Mouse (Mus musculus) B cell, adult 67 days (primary cell): ENCODE measurements around the gene Vasn. TPM values are rescaled to one million over a fixed set of nuclear protein-coding genes. Genes with fewer than 3 reads are reported as not detected.

Experiments
- total RNA-seq, 2 experiments: library from RNA; stranded (reverse); gene quantifications; 4 replicates each; pipeline ENCODE4 v1.2.4; 2023

The Vasn gene
- under 1 TPM; 0.32 to 0.33 TPM for total RNA-seq

DNA sequence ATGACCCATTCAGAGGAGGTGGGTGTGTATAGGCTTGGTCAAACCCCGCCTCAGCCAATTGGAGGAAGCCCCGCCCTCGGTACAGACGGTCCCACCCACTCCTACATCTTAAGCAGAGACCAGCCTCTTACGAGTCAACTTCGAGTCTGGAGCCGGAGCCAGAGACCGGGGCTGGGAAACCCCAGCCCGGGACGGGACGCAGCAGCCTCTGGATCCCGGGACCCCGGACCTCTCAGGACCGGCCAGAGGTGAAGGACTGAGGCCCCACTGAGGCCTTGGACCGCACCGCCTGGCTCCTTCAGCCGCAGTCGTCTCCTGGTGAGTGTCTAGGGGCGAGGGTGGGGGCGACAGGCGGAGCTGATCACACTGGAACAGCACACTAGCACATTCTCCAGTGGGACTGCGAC, at the start of gene Vasn, which contains the start of gene Dnaja3:
TSS of gene Vasn (plus strand) at position 111 of the 407 bp plus-strand sequence.
TSS of gene Dnaja3 (plus strand) at position 159 of the 407 bp plus-strand sequence.

DNA sequence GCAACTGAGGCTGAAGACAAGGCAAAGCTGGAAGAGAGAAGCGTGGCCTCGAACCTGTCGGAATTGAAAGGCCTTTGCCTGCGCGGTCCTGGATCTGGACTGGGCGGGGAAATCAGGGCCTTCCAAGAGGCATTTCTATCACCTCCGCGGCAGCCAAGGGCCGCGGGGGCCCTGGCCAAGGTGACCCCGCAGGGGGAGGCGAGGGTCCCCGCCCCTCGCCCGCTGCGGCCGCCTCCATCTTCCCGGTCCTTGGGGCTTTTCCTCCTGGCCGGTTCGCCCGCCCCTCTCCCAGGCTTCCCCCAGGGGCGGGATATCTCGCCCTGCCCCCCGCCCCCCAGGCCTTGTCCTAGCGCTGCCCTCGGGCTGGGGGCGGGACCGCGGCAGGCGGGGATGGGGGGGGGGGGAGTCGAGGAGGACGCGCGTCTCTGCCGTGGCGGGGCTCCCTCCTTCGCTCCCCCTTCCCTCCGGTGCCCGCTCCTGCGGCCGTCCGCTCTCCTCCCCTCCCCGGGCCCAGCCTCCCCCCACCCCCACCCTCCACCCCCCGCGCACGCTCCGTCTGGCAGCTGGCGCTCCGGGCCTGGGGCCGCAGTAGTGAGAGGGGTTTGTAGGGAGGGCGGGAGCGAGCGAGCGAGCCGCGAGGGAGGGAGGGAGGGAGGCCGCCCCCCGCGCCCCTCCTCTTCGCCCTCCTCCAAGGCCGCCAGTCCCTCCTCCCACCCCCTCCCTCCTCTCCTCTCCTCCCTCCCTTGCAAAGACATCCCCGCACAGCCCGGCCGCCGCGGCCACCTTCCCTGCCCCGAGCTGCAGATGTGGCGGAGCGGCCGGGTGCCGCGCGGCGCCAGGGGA, 45.5 kb upstream of the Vasn start, which contains the start of gene Glis2:
TSS of gene Glis2 (plus strand) at position 743 of the 843 bp plus-strand sequence.

DNA sequence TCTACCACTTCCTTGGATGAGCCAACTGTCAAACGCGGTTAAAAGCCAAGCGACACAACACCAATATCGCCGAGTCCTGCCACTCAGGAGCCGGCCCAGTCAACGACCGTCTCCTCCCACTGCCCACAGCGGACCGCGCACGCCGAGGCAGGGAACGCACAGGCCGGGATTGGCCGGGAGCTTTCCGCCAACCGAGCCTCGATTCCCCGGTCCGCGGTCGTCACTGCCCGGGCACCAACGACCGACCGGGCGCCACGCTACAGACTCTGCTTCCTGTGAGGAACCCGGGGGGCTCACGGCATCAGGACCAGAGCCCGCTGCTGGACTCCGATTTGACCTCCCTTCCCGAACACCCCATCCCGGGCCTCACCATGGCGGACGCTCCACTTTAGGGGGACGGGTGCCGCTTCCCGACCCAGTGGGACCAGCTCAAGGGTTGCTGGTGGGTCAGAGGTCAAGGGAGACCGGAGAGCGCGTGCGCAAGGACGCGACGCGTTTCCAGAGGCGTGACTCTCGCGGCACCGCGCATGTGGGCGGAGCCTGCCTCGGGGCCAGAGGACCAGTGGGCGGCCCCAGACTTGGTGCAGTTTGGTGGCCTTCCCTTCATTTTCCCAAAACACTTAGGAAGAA, 15.1 kb upstream of the Vasn start, which contains the start of gene Pam16:
TSS of gene Pam16 (minus strand) at position 508 of the 630 bp plus-strand sequence.

DNA sequence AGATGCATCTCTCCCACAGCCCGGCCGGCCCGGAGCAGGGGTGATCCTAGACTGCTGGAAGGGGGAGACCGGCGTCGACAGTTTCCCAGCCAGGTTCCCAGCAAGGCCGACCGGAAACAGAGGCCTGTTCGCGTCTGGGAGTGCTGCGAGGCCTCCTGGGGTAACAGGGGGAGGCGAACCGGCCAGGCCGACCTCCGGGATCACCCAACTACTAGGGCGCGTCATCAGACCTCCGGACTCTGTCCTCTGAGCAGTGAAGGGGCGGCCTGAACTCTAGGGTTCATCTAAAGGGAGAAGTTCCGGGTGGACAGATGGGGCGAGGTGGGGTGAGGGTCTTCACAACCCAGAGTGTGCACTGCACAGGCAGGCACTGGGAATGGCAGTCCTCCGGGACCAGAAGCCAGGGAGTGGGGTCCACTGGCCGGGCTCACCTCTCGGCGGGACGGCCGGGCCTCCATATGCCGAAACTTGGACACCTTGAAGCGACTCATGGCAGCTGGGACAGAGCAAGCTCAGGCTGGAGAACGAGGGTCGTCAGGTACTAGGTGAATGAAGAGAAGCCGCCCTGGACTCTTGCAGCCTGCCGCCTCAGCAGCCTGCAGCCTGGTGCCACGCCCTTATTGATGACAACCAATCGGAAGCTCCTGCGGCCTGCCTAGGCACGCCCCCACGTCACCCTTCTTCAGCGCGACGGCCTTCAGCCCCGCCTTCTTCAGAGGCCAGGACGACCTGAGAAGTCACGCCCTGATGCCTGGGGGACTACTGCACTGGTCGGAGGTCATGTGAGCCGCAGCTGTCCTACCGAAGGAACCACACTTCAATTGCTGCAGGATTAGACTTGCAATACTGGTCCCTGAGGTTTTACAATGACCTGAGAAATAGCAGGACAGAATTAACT, 39.6 kb downstream of the Vasn start, which contains the start of gene Coro7:
TSS of gene Coro7 (minus strand) at position 657 of the 898 bp plus-strand sequence.

Other genes with a start within 250 kb of the Vasn start
- 1 to 10 TPM; 4.4 TPM for gene Adcy9, start 219.4 kb upstream of the Vasn start, total RNA-seq
- 1 to 10 TPM; 1.5 to 1.8 TPM for gene Srl, start 98.1 kb upstream of the Vasn start, total RNA-seq
- 10 to 100 TPM; 10.2 to 15.1 TPM for gene Tfap4, start 80.1 kb upstream of the Vasn start, total RNA-seq
- not detected for gene Glis2, start 45.2 kb upstream of the Vasn start, total RNA-seq
- 10 to 100 TPM; 31.4 to 60.2 TPM for gene Pam16, start 15.0 kb upstream of the Vasn start, total RNA-seq
- gene Dnaja3, start within 50 bp of the Vasn start, total RNA-seq: 10 to 100 TPM; 36.5 to 39.7 TPM
- 100 to 1,000 TPM; 236 to 237 TPM for gene Coro7, start 39.8 kb downstream of the Vasn start, total RNA-seq
- gene Nmral1, start 79.4 kb downstream of the Vasn start, total RNA-seq: 10 to 100 TPM in 1 of 2 experiments, 1 to 10 TPM in 1; 9.2 to 14.8 TPM
- gene Hmox2, start 86.4 kb downstream of the Vasn start, total RNA-seq: 10 to 100 TPM; 54.1 to 58.2 TPM
- 10 to 100 TPM; 57.1 to 65.3 TPM for gene Cdip1, start 150.4 kb downstream of the Vasn start, total RNA-seq
- not detected for gene 4930562C15Rik, start 195.5 kb downstream of the Vasn start, total RNA-seq
- 100 to 1,000 TPM; 161 to 185 TPM for gene Ubald1, start 240.4 kb downstream of the Vasn start, total RNA-seq
- 100 to 1,000 TPM; 161 to 170 TPM for gene Mgrn1, start 246.3 kb downstream of the Vasn start, total RNA-seq